Mouse (Mus musculus) lung, embryonic 14.5 days (tissue): ENCODE measurements around the gene Cacna1f. TPM values are rescaled to one million over a fixed set of nuclear protein-coding genes. Genes with fewer than 3 reads are reported as not detected.

ENCODE experiments used
- ATAC-seq: fragments of 200-750 bp; cut with Nextera tagmentation; 2 replicates; pipeline ENCODE4 v1.8.0; 2017; ENCODE audit warnings: mild to moderate bottlenecking, moderate TSS enrichment, moderate library complexity; ENCODE audit not compliant: insufficient read depth
- DNase-seq: peaks from one replicate; pipeline ENCODE4 v3.0.0-alpha.2; 2015
- H3K27ac ChIP-seq: fragments of 300-500 bp; sonication (generic); 2 replicates; pipeline ENCODE4 v1.5.1; 2014; ENCODE audit warnings: low read depth, mild to moderate bottlenecking, moderate library complexity
- H3K27me3 ChIP-seq: fragments of 300-500 bp; sonication (generic); 2 replicates; pipeline ENCODE4 v1.6.1; 2014; ENCODE audit warnings: low read length, control low read depth; ENCODE audit not compliant: insufficient read depth
- H3K36me3 ChIP-seq: fragments of 300-500 bp; sonication (generic); 2 replicates; pipeline ENCODE4 v1.6.1; 2014; ENCODE audit warnings: control low read depth; ENCODE audit not compliant: insufficient read depth
- H3K4me1 ChIP-seq: fragments of 300-500 bp; sonication (generic); 2 replicates; pipeline ENCODE4 v1.6.1; 2014; ENCODE audit warnings: antibody characterized with exemption, control low read depth; ENCODE audit not compliant: insufficient read depth
- H3K4me2 ChIP-seq: fragments of 300-500 bp; sonication (generic); 2 replicates; pipeline ENCODE4 v1.6.1; 2014; ENCODE audit warnings: mild to moderate bottlenecking
- H3K4me3 ChIP-seq: fragments of 300-500 bp; sonication (generic); 2 replicates; pipeline ENCODE4 v1.5.1; 2014; ENCODE audit warnings: low read depth, low read length
- H3K9ac ChIP-seq: fragments of 300-500 bp; sonication (generic); 2 replicates; pipeline ENCODE4 v1.6.1; 2014
- H3K9me3 ChIP-seq: fragments of 300-500 bp; sonication (generic); 2 replicates; pipeline ENCODE4 v1.6.1; 2016; ENCODE audit warnings: low read depth, low read length, control low read depth
- CTCF ChIP-seq: IDR thresholded peaks from 2 replicates; pipeline ENCODE4 v1.5.1; 2016; ENCODE audit warnings: antibody characterized with exemption, low read depth
- WGBS: fragments of 180-500 bp; shearing (Covaris S2); extraction: QIAGEN DNeasy Blood & Tissue Kit; methylation state at CpG from one replicate; pipeline ENCODE4 v1.1.7; 2014; 5-methylcytosine and 5-hydroxymethylcytosine counted together
- polyA plus RNA-seq: library from polyadenylated mRNA; unstranded; fragments of >200 nt; fragmentation: Nextera tagmentation; extraction: Ambion mirVana; gene quantifications from 2 replicates; pipeline ENCODE4 v1.2.1, GENCODE M21; 2014

Gene Cacna1f
- polyA plus RNA-seq, 1 experiment from 2014 or later = 0.05 TPM

DNA sequence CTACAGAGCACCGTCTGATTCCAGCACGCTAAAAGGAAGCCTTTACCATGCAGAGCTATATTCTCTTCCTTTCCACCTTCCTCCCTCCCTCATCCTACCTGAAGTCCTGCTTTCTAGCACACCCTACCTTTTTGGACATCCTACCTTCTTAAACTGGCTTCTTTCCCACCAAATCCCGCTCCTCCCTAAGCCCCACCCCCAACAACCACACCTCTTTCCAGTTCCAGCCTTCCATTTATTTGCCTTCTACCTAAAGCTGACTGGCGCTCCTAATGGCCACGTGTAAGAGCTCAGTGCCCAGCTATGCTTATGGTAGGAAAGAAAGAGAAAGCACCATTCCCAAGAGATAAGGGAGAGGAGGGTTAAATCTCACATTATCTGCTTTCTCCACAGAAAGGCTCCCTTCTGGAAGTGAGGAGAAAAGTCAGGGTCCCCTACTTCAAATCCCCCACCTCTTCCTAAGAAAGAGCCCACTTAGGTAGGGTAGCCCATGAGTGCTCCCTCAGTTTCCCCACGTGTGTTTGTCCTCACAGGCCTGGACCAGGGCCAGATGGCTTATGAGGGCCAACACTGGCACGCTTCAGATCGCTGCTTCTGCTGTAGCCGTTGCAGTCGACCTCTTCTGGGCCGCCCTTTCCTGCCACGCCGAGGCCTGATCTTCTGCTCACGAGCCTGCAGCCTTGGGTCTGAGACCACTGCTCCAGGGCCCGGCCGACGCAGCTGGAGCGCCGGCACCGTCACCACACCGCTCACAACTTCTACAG is 59.0 kb downstream of the Cacna1f start:
- Histone ChIP-seq H3K9ac (no peak overlapping the region), H3K4me2 (no peak overlapping the region), H3K27me3 (no peaks in the 10 kb centered on the region), H3K4me1 (no peaks in the 10 kb centered on the region), H3K9me3 (no peaks in the 10 kb centered on the region), H3K36me3 (peaks cover 16% of the 10 kb centered on the region), H3K27ac (no peak overlapping the region), H3K4me3 (no peak overlapping the region)
- ATAC-seq (no peak), DNase-seq (no peak)
- WGBS = 61% methylated on average over 21 of the region's 21 CpGs
- TF ChIP-seq CTCF = no peak

DNA sequence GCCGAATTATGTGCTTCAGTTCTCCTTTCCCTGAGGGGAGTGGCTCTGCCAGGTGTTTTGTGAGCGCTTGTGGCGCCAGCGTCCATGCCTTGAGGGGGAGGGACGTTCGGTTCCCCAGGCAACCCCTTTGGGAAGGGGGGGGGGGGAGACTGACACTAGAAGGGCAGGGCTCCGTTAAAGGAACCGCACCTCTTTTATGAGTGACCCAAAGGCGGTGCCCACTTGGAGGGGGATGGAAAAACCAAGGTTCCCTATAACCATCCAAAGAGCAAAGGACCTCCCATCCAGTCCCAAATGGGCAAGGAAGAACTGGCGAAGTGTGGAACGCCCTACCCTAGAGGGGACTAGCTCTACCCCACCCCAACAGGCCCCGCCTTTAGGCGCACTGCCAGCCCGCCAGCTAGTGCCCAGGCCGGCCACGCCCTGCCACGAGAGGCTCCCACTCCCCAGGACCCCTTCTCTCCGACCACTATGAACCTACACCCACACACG is 63.6 kb downstream of the Cacna1f start:
- peak; percentile 75 for DNase-seq
- peaks cover 16% of the 10 kb centered on the region for H3K36me3 ChIP-seq
- no peaks in the 10 kb centered on the region for H3K9me3 ChIP-seq
- 11% methylated on average over 18 of the region's 19 CpGs for WGBS
- no peaks in the 10 kb centered on the region for H3K4me1 ChIP-seq
- no peak for TF ChIP-seq CTCF
- H3K4me2 ChIP-seq = peak overlapping the region; percentile 57
- peak overlapping the region; percentile 49 for H3K4me3 ChIP-seq
- H3K9ac ChIP-seq = peak overlapping the region; percentile 62
- H3K27ac ChIP-seq = peak overlapping the region; percentile 81; the same call in 1 of the 2 replicates
- peak; percentile 71 for ATAC-seq
- no peaks in the 10 kb centered on the region for H3K27me3 ChIP-seq

DNA sequence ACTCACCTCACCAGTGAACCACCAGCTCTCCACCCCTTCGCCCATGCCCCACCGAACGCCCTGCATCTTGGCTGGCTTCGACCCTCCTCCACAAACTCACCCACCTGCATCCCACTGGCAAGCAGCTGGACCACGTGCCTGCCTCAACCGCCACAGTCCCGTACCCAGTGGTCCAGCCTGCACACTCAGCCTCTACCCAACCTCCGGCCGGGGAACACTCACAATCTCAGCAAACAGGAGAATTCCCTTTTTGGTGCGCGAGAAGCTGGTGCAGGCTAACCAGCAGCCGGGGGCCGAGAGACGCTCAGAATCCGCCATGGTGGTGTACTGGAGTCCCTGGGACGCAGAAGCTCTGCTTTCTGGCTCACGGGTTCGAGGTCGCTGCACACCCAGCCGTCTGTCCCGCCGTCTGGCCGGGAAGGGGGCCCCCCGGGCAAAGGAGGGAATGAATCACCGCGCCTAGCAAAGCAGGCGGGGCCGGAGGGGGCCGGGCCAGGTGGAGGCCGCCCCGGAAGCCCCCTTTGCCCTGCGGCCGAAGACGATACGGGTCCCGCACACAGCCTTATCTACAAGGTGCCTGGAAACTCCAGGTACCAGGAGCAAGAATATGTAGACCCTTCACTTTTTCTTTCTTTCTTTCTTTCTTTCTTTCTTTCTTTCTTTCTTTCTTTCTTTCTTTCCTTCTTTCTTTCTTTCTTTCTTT is 64.2 kb downstream of the Cacna1f start, which contains the start of gene Plp2:
Gene Plp2, minus strand, starts transcription at position 470 of the 703 bp plus-strand sequence.
- Histone ChIP-seq H3K27me3 (no peaks in the 10 kb centered on the region), H3K4me2 (peak within 1 kb of the TSS; percentile 57), H3K27ac (peak within 1 kb of the TSS; percentile 81), H3K36me3 (peaks cover 14% of the 10 kb centered on the region), H3K9ac (peak within 1 kb of the TSS; percentile 62), H3K4me3 (peak within 1 kb of the TSS; percentile 49), H3K9me3 (no peaks in the 10 kb centered on the region), H3K4me1 (no peaks in the 10 kb centered on the region)
- DNase-seq (peak; percentile 48), ATAC-seq (peak; percentile 54)
- 9% methylated on average over 35 of the region's 36 CpGs for WGBS
- no peak for TF ChIP-seq CTCF

DNA sequence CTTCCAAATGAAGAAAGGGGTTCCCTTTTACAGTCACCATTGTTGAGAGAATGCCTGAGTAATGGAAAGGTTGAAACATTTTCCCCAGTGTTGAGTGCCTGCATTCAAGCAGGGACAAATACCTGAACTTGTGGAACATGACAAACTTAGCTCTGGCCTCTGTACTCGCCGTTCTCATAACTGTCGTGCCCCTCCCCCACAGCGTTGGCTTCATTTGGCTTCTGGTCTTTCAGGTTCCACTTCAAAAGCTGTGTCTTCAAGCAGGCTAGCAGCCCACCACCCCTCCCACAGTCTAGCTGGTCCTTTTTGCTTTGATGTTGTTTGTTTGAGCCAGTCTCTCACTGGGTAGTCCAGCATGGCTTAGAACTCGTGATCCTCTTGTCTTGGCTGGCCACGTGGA is 65.9 kb downstream of the Cacna1f start:
- H3K36me3 ChIP-seq = no peaks in the 10 kb centered on the region
- H3K9ac ChIP-seq = no peak overlapping the region
- 33% methylated on average over 6 of the region's 6 CpGs for WGBS
- H3K4me3 ChIP-seq = no peak overlapping the region
- no peak for TF ChIP-seq CTCF
- H3K9me3 ChIP-seq = no peaks in the 10 kb centered on the region
- no peaks in the 10 kb centered on the region for H3K4me1 ChIP-seq
- H3K27me3 ChIP-seq = no peaks in the 10 kb centered on the region
- no peak overlapping the region for H3K27ac ChIP-seq
- H3K4me2 ChIP-seq = 0 out of 2 replicates have a peak overlapping the region, but pooled peaks have one; percentile 57
- DNase-seq = no peak
- ATAC-seq = no peak

DNA sequence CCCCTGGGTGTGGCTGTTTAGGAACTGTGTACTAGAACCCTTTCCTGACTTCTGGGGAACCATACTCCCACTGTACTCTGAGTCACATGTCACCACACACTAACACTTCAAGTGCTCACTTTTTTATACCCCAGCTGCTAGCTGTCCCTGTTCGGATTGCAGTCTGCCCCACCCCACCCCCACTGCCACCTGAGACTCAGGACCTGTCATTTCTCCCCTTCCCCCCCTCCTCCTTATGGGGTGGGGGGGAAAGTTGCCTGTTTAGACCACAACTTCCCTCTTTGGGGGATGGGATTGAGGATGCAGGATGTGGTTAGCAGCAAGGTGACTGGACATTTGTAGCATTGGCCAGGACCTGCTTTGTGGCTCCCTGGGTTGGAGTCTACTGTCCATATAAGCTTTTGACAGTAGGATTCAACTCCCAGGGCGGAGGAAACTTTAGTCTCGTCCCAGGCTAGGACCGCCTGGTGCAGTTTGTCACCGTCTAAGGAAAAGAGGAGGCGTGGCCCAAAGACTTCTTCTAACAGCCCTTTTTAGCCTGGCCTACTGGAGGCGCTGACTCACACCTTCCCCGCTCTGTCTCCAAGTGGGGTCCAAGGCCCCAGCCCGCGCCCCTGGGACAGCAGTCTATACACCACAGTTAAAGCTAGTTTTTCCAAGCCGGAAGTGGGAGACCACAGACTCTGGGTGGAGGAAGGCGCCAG is 66.8 kb downstream of the Cacna1f start:
- peak; percentile 39; the same call in 1 of the 2 replicates for ATAC-seq
- peak; percentile 59 for DNase-seq
- Histone ChIP-seq H3K36me3 (no peaks in the 10 kb centered on the region), H3K27ac (peak overlapping the region; percentile 30; the same call in 1 of the 2 replicates), H3K4me3 (0 out of 2 replicates have a peak overlapping the region, but pooled peaks have one; percentile 22), H3K9me3 (no peaks in the 10 kb centered on the region), H3K27me3 (no peaks in the 10 kb centered on the region), H3K4me2 (peak overlapping the region; percentile 57), H3K4me1 (no peaks in the 10 kb centered on the region), H3K9ac (no peak overlapping the region)
- WGBS = 20% methylated on average over 11 of the region's 12 CpGs
- TF ChIP-seq CTCF = no peak

DNA sequence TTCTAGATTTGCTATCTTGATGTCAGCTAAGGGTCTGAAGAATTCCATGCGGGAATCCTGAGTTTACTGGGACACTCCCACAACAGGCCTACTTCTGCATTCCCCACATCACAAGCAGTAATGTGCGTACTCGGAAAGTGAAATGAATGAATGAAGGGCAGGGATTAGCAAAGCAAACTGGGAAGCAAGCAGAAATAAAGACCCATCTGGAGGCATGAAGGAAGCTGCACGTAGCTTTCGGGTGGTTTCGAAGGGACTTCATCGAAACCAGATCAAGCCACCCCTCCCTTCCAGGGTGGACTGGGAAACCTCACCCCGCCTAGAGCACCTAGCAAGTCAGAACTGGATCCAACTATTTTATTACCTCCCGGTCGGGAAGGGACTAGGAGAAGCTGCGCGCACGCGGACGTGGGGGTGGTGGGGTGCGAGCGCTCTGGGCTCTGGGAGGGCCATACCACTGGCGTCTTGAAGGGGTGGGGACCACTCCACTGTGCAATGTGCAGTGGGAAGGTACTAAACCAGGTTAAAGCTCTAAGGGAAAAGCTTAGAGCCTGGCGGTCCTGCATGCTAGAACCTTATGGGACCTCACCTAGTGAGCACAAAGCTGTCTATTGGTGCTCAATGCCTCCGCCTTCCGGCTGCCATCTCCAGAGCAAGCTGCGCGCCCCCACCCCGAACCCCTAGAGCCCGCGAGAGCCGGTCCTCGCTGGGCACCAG is 67.6 kb downstream of the Cacna1f start:
- peak overlapping the region; percentile 27; the same call in 1 of the 2 replicates for H3K9ac ChIP-seq
- peak overlapping the region; percentile 22 for H3K4me3 ChIP-seq
- peak; percentile 7; the same call in 1 of the 2 replicates for ATAC-seq

More for the DNA sequence above, 67.6 kb downstream of the Cacna1f start:
- Histone ChIP-seq H3K4me1 (no peaks in the 10 kb centered on the region), H3K36me3 (no peaks in the 10 kb centered on the region), H3K4me2 (peak overlapping the region; percentile 57), H3K27ac (peak overlapping the region; percentile 32; the same call in 1 of the 2 replicates), H3K9me3 (no peaks in the 10 kb centered on the region), H3K27me3 (no peaks in the 10 kb centered on the region)
- DNase-seq = no peak
- TF ChIP-seq CTCF = no peak; the same call in 1 of the 2 replicates
- 25% methylated on average over 28 of the region's 28 CpGs for WGBS
